Mouse (Mus musculus) monocyte, adult 5-6 weeks (primary cell): Measurements from ENCODE around the gene Dspp. TPM values are rescaled to one million over a fixed set of nuclear protein-coding genes. Genes with fewer than 3 reads are reported as not detected.

Experiments
- ATAC-seq: fragments of 153-309, 156-312 bp; replicated peaks from 2 replicates; pipeline ENCODE4 v1.8.0; 2017; ENCODE audit warnings: mild to moderate bottlenecking; ENCODE audit not compliant: low TSS enrichment, insufficient number of reproducible peaks, severe bottlenecking, poor library complexity, low FRiP score
- total RNA-seq: library from RNA; stranded (forward); fragments of 200-1000, 200-491, 200-594 nt; gene quantifications from 3 replicates; pipeline ENCODE4 v1.2.3, GENCODE M21; 2017

The Dspp gene
- total RNA-seq, 1 experiment from 2014 or later: not detected

DNA sequence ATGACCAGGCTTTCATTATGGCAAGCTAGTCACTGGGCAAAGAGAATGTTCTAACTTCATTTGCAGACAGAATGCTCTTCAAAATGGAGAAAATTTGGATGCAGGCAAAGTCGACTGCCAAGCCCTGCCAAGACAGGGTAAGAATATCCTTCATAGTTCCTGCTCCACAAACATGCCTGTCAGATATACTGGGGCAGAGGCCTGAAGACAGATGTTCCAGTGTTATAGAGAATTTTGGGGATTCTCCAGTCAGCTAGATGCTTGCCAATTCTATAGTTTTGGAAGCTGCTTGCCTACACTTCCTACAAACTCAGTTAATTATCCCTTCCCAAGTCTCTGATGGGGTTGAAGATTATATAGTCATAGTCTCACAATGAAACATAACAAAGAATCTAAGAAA lies 13.2 kb downstream of the Dspp start:
- ATAC-seq: no peak

- no peak for ATAC-seq
Measured at GRCm38 (mm10) chr5:104187281-104187680, 16.8 kb downstream of the Dspp start.

GRCm38 (mm10) chr5:104195086-104195485 lies 24.6 kb downstream of the Dspp start:
- ATAC-seq: no peak

DNA sequence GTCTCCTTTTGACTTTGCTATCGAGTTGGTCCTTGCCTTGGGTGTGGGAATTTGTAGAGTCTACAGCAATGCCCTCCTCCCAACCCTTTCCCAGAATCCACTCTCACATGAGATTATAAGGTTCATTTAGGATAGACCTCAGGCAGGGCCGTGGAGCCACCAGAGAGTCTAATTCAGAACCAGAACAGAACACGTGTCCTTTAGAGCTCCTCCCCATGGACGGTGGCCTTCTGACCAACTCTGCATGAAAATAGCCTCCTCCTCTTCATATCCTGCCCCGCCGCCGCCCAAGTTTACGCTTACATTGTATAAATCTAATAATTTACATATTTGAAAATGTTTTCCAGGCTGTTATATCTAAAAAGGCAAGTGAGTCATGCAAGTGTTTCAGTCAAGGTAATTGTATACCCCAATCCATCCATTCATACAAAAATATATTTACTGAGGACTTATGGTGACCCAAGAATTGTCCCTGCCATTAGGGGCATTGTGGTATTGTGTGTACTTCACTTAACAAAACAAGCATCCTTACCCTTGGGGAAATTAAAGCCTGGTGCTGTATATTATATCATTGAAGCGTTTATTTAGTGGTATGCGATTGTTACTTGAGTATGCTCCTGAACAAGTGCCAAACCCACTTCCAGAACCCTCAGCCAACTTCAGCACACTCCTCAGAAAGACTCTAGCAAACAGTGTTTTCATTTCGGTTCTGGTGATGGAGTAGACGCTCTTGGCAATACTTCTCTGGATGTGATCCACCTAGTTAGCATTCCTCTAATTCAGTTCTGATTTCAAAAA lies 30.8 kb downstream of the Dspp start:
- no peak for ATAC-seq

GRCm38 (mm10) chr5:104202351-104202750 lies 31.8 kb downstream of the Dspp start, which contains the start of gene Dmp1:
Dmp1 (plus strand) TSS chr5:104202613.
- ATAC-seq: no peak

GRCm38 (mm10) chr5:104212531-104212930 lies 42.0 kb downstream of the Dspp start:
- no peak for ATAC-seq

DNA sequence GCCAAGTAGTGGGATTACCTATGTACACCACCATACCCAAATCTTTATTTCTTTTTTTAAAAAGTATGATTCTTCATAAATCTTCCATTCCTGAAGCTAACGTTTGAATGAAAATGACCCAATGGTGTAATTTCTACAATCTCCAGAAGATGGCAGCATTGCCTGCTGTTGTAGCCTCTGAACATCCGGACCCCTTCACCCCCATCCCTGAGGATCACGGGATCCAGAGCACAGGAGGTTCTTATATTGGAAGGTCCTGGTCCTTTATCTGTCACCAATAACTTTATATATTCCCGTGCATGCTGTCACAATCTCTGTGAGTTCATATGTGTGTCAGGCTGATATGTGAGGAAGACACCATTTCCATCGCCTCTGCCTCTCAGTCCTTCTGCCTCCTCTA lies 48.4 kb downstream of the Dspp start:
- ATAC-seq: no peak

- ATAC-seq: no peak
Measured at GRCm38 (mm10) chr5:104224299-104224698, 53.8 kb downstream of the Dspp start.

GRCm38 (mm10) chr5:104224750-104225149 lies 54.2 kb downstream of the Dspp start:
- no peak for ATAC-seq

DNA sequence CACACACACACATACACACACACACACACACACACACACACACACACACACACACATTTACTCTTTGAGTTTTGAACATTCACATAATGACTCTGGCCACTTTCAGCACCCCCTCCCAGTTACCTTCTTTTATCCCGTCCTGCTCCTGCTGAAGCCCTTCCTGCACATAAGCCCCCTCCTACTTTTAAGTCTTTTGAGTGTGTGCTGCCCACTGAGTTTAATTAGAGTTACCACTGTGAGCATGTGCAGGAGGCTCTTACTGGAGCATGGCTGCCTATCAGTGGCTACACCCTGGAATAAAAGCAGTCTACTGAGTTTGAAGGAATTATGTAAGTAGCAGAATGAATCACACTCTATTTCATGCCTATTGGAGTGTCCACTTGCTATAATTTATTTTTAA lies 58.0 kb downstream of the Dspp start:
- ATAC-seq: no peak

Other genes with a start within 250 kb of the Dspp start
- 0.68 TPM in 1 of 3 replicates, not detected in the others for gene Hsd17b13, start 193.3 kb upstream of the Dspp start, total RNA-seq
- gene Hsd17b11, start 148.8 kb upstream of the Dspp start, total RNA-seq: 90.1 to 135 TPM (median 123 TPM) in 3 replicates
- gene Nudt9, start 124.4 kb upstream of the Dspp start, total RNA-seq: 35.1 to 55.6 TPM (median 38.7 TPM) in 3 replicates
- not detected in 3 replicates for gene Gm17660, start 93.1 kb upstream of the Dspp start, total RNA-seq
- not detected in 3 replicates for gene Sparcl1, start 57.0 kb upstream of the Dspp start, total RNA-seq
- gene Dmp1, start 31.9 kb downstream of the Dspp start, total RNA-seq: not detected in 3 replicates
- gene Ibsp, start 128.5 kb downstream of the Dspp start, total RNA-seq: not detected in 3 replicates
- gene Mepe, start 154.6 kb downstream of the Dspp start, total RNA-seq: not detected in 3 replicates